Mouse (Mus musculus) embryonic facial prominence, embryonic 15.5 days (tissue): Measurements from ENCODE around the gene Mmp15. TPM values are rescaled to one million over a fixed set of nuclear protein-coding genes. Genes with fewer than 3 reads are reported as not detected.

Source experiments
- ATAC-seq: fragments of 200-750 bp; cut with Nextera tagmentation; 2 replicates; pipeline ENCODE4 v1.8.0; 2017; ENCODE audit warnings: low read depth, moderate TSS enrichment; ENCODE audit not compliant: insufficient number of reproducible peaks, low FRiP score, low TSS enrichment
- H3K27ac ChIP-seq: fragments of 300-500 bp; sonication (generic); replicated peaks from 2 replicates; pipeline ENCODE4 v1.5.1; 2015; ENCODE audit warnings: mild to moderate bottlenecking, inconsistent platforms
- H3K27me3 ChIP-seq: fragments of 300-500 bp; sonication (generic); 2 replicates; pipeline ENCODE4 v1.6.1; 2015; ENCODE audit warnings: inconsistent platforms
- H3K36me3 ChIP-seq: fragments of 300-500 bp; sonication (generic); 2 replicates; pipeline ENCODE4 v1.6.1; 2015; ENCODE audit warnings: mild to moderate bottlenecking, inconsistent platforms
- H3K4me1 ChIP-seq: fragments of 300-500 bp; sonication (generic); 2 replicates; pipeline ENCODE4 v1.6.1; 2015; ENCODE audit warnings: inconsistent platforms
- H3K4me2 ChIP-seq: fragments of 300-500 bp; sonication (generic); replicated peaks from 2 replicates; pipeline ENCODE4 v1.6.1; 2015; ENCODE audit warnings: mild to moderate bottlenecking, inconsistent platforms
- H3K4me3 ChIP-seq: fragments of 300-500 bp; sonication (generic); replicated peaks from 2 replicates; pipeline ENCODE4 v1.5.1; 2015; ENCODE audit warnings: mild to moderate bottlenecking, inconsistent platforms
- H3K9ac ChIP-seq: fragments of 300-500 bp; sonication (generic); 2 replicates; pipeline ENCODE4 v1.6.1; 2015; ENCODE audit warnings: inconsistent platforms
- H3K9me3 ChIP-seq: fragments of 300-500 bp; sonication (generic); replicated peaks from 2 replicates; pipeline ENCODE4 v1.6.1; 2016; ENCODE audit warnings: inconsistent platforms
- WGBS: fragments of 180-500 bp; shearing (Covaris S2); methylation state at CpG from one replicate; pipeline ENCODE4 v1.1.7; 2015; 5-methylcytosine and 5-hydroxymethylcytosine counted together
- polyA plus RNA-seq: library from polyadenylated mRNA; unstranded; fragments of >200 nt; fragmentation: Nextera tagmentation; extraction: Ambion mirVana; gene quantifications from 2 replicates; pipeline ENCODE4 v1.2.1, GENCODE M21; 2015

The Mmp15 gene
- polyA plus RNA-seq, 1 experiment from 2014 or later: 13.0 TPM

DNA sequence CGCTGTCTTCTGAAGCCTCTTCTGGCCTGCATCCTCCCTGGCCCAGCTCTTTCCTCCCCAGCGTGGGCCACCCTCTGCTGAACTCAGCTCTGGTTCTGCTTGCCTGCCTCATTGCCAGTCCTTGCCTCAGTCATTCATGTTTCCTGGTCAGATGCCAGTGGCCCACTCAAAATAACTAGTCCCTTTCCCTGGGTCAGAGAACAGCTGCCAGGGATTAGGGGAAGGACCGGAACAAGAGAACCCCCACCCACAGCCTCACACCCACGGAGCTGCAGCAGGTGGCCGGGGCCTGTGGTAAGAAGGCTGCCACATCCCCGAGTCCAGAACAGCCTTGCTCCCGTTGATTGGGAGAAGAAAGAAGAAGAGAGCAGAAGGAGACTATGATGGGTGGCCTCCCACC lies 49.0 kb downstream of the Mmp15 start:
- Histone ChIP-seq H3K27ac (no peak overlapping the region), H3K9ac (no peak overlapping the region), H3K4me1 (peaks cover 4% of the 10 kb centered on the region), H3K27me3 (no peaks in the 10 kb centered on the region), H3K9me3 (no peaks in the 10 kb centered on the region; the same call in 1 of the 2 replicates), H3K4me3 (no peak overlapping the region), H3K4me2 (no peak overlapping the region), H3K36me3 (no peaks in the 10 kb centered on the region)
- WGBS: 69% methylated on average over 7 of the region's 7 CpGs
- ATAC-seq: no peak

DNA sequence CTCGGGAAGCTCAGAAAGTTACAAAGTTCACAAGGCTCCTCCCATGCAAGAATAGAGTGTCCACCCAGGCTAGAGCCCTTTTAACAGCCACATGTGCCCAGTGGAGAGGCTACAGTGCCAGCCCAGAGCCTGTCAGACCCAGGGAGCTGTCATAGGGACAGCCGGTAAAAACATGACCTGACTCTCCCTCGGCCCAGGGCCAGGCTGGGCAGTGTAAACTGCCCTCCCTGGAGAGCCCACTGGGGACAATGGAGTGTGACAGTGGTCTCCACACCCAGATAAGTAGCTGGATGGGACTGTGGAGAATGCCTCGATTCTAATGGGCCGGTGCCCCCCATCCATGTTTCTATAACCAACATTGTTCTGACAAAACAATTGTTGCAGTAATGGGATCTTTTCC lies 57.5 kb downstream of the Mmp15 start:
- Histone ChIP-seq H3K36me3 (no peaks in the 10 kb centered on the region), H3K9ac (no peak overlapping the region), H3K4me3 (no peak overlapping the region), H3K27me3 (no peaks in the 10 kb centered on the region), H3K4me1 (0 out of 2 replicates have a peak, but pooled peaks cover 5% of the 10 kb centered on the region), H3K27ac (no peak overlapping the region), H3K4me2 (no peak overlapping the region), H3K9me3 (no peaks in the 10 kb centered on the region; the same call in 1 of the 2 replicates)
- ATAC-seq: no peak
- WGBS: 78% methylated on average over 5 of the region's 5 CpGs

DNA sequence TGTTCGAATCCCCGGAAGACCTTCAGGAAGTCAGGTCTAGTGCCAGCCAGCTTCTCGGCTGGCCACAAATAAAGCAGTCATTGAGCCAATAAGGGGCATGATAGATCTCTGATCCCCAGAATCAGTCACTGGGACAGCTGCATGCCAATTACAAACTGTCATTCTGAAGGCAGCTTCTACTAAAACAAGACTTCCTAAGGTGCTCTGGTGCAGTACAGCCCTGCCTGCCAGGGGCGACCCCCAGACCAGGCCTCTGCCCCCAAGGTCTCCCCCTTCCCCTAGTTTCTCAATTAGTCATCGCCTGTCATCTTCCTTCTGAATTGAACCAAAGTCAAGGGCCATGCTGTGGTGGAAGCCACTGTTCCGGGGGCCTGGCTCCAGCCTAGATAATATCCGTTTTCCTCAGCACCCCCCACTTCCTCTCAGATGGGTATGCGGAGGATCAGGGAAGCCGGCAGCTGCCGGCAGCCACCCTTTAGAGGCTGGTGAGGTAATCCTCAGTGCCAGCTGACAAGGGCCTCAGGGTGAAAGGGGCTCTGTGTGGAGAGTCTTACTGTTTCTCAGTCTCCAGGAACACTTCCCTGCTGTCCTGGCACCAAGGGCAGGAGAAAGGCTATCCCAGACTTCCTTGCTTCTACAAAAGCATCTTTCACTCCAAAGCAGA lies 59.4 kb downstream of the Mmp15 start:
- Histone ChIP-seq H3K9ac (no peak overlapping the region), H3K4me2 (no peak overlapping the region), H3K36me3 (no peaks in the 10 kb centered on the region), H3K9me3 (no peaks in the 10 kb centered on the region), H3K27ac (no peak overlapping the region; the same call in 1 of the 2 replicates), H3K4me3 (no peak overlapping the region), H3K27me3 (no peaks in the 10 kb centered on the region), H3K4me1 (0 out of 2 replicates have a peak, but pooled peaks cover 5% of the 10 kb centered on the region)
- peak; percentile 57; the same call in 1 of the 2 replicates for ATAC-seq
- 28% methylated on average over 10 of the region's 10 CpGs for WGBS

DNA sequence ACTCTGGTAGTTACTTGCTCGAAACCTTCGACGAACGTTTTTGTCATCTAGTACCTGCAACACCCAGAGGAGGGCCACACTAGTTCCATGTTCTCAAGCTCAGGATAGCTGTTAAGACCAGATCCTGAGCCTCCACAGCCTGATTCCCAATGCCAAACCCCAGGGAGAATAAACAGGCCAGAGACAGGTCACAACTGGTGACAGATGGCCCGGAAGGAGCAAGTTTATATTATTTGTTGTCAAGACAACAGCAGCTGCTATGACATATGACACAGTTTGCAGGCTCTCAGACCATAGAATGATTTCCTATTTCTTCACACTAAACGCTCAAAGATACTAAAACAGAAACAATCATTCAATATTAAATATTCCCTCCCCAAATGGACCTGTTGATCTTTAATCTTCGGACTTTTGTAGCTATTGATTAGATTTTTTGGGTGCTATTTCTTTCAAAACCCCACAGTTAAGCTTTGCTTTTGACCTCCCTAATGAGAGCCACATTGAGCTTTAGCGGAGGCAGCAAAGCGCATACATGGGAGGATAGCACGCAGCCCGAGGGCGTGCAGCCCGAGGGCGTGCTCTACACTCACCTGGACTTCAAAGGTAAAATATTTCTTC lies 70.2 kb downstream of the Mmp15 start:
- Histone ChIP-seq H3K36me3 (peaks cover 40% of the 10 kb centered on the region), H3K4me2 (no peak overlapping the region), H3K4me3 (no peak overlapping the region), H3K9ac (no peak overlapping the region), H3K27ac (no peak overlapping the region), H3K4me1 (peaks cover 8% of the 10 kb centered on the region), H3K9me3 (no peaks in the 10 kb centered on the region), H3K27me3 (no peaks in the 10 kb centered on the region)
- ATAC-seq: no peak
- WGBS: 89% methylated on average over 14 of the region's 14 CpGs

Other genes with a start within 250 kb of the Mmp15 start
- 17.6 and 17.9 TPM in 2 replicates for gene Kifc3, start 149.5 kb upstream of the Mmp15 start, polyA plus RNA-seq
- gene Cngb1, start 45.7 kb upstream of the Mmp15 start, polyA plus RNA-seq: 0.80 and 0.94 TPM in 2 replicates
- gene Tepp, start 41.7 kb upstream of the Mmp15 start, polyA plus RNA-seq: 0.39 and 0.51 TPM in 2 replicates
- 9.1 and 10.2 TPM in 2 replicates for gene Zfp319, start 20.3 kb upstream of the Mmp15 start, polyA plus RNA-seq
- gene Usb1, start 20.0 kb upstream of the Mmp15 start, polyA plus RNA-seq: 45.3 and 46.3 TPM in 2 replicates
- 138 and 155 TPM in 2 replicates for gene Cfap20, start 82.6 kb downstream of the Mmp15 start, polyA plus RNA-seq
- 11.2 and 14.6 TPM in 2 replicates for gene Csnk2a2, start 137.8 kb downstream of the Mmp15 start, polyA plus RNA-seq
- 7.5 and 12.8 TPM in 2 replicates for gene Ccdc113, start 181.8 kb downstream of the Mmp15 start, polyA plus RNA-seq
- not detected in 2 replicates for gene Prss54, start 224.1 kb downstream of the Mmp15 start, polyA plus RNA-seq